Mouse (Mus musculus) hindbrain, embryonic 14.5 days (tissue): Measurements from ENCODE around the gene Rasgrp1. TPM values are rescaled to one million over a fixed set of nuclear protein-coding genes. Genes with fewer than 3 reads are reported as not detected.

Experiments used
- ATAC-seq: fragments of 200-750 bp; cut with Nextera tagmentation; 2 replicates; pipeline ENCODE4 v1.8.0; 2017; ENCODE audit warnings: moderate number of reproducible peaks, mild to moderate bottlenecking, moderate TSS enrichment, moderate library complexity; ENCODE audit not compliant: low FRiP score
- DNase-seq: peaks from one replicate; pipeline ENCODE4 v3.0.0-alpha.2; 2015; ENCODE audit warnings: low spot score
- H3K27ac ChIP-seq: fragments of 300-500 bp; sonication (generic); 2 replicates; pipeline ENCODE4 v1.5.1; 2014; ENCODE audit warnings: mild to moderate bottlenecking, moderate library complexity
- H3K27me3 ChIP-seq: fragments of 300-500 bp; sonication (generic); 2 replicates; pipeline ENCODE4 v1.6.1; 2014; ENCODE audit warnings: mild to moderate bottlenecking, low read length, mixed read lengths; ENCODE audit not compliant: control insufficient read depth, insufficient read depth
- H3K36me3 ChIP-seq: fragments of 300-500 bp; sonication (generic); replicated peaks from 2 replicates; pipeline ENCODE4 v1.6.1; 2014; ENCODE audit not compliant: control insufficient read depth, insufficient read depth
- H3K4me1 ChIP-seq: fragments of 300-500 bp; sonication (generic); replicated peaks from 2 replicates; pipeline ENCODE4 v1.6.1; 2014; ENCODE audit warnings: antibody characterized with exemption, low read length, mixed read lengths; ENCODE audit not compliant: control insufficient read depth, insufficient read depth
- H3K4me2 ChIP-seq: fragments of 300-500 bp; sonication (generic); replicated peaks from 2 replicates; pipeline ENCODE4 v1.6.1; 2014; ENCODE audit warnings: mild to moderate bottlenecking, moderate library complexity
- H3K4me3 ChIP-seq: fragments of 300-500 bp; sonication (generic); replicated peaks from 2 replicates; pipeline ENCODE4 v1.5.1; 2014; ENCODE audit warnings: mild to moderate bottlenecking, low read length
- H3K9ac ChIP-seq: fragments of 300-500 bp; sonication (generic); 2 replicates; pipeline ENCODE4 v1.6.1; 2014
- H3K9me3 ChIP-seq: fragments of 300-500 bp; sonication (generic); 2 replicates; pipeline ENCODE4 v1.6.1; 2016; ENCODE audit warnings: low read length; ENCODE audit not compliant: control insufficient read depth
- WGBS: fragments of 180-500 bp; shearing (Covaris S2); extraction: QIAGEN DNeasy Blood & Tissue Kit; methylation state at CpG from one replicate; pipeline ENCODE4 v1.1.7; 2014; 5-methylcytosine and 5-hydroxymethylcytosine counted together
- polyA plus RNA-seq: library from polyadenylated mRNA; unstranded; fragments of >200 nt; fragmentation: Nextera tagmentation; extraction: Ambion mirVana; gene quantifications from 2 replicates; pipeline ENCODE4 v1.2.1, GENCODE M21; 2014

Rasgrp1 gene
- polyA plus RNA-seq, 1 experiment from 2014 or later = 2.6 TPM

GRCm38 (mm10) chr2:117312441-117312895, 30.3 kb downstream of the Rasgrp1 start:
- H3K4me1 ChIP-seq = peaks cover 2% of the 10 kb centered on the region
- peak; percentile 35 for DNase-seq
- 36% methylated on average over 7 of the region's 7 CpGs for WGBS
- ATAC-seq = peak; percentile 79
- peak overlapping the region; percentile 36 for H3K4me2 ChIP-seq
- peak overlapping the region; percentile 48; the same call in 1 of the 2 replicates for H3K27ac ChIP-seq
- no peaks in the 10 kb centered on the region for H3K36me3 ChIP-seq
- no peaks in the 10 kb centered on the region for H3K27me3 ChIP-seq
- peak overlapping the region; percentile 35; the same call in 1 of the 2 replicates for H3K9ac ChIP-seq
- H3K9me3 ChIP-seq = peaks cover 6% of the 10 kb centered on the region; the same call in 1 of the 2 replicates
- no peak overlapping the region; the same call in 1 of the 2 replicates for H3K4me3 ChIP-seq

DNA sequence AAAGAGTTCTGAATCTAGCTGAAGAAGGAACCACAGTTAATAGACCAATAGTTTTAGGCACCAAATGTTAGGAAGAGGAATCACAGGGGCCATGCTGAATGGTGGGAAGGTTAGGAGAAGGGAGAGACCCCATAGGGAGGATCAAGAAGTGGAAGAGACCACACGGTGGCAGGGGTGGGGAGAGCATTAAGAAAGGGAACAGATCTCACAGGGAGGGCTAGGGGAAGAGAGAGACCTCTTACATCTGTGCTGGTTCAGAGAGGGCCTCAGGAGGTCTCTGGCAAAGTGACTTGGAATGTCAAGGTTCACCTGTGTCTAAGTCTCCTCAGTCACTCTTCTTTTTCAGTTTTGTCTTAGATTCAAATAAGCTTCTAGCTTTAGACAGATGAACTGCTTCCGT, 30.8 kb downstream of the Rasgrp1 start:
- 46% methylated on average over 2 of the region's 2 CpGs for WGBS
- Histone ChIP-seq H3K9me3 (peaks cover 4% of the 10 kb centered on the region; the same call in 1 of the 2 replicates), H3K4me2 (peak overlapping the region; percentile 36), H3K9ac (peak overlapping the region; percentile 35; the same call in 1 of the 2 replicates), H3K4me1 (peaks cover 2% of the 10 kb centered on the region), H3K27me3 (no peaks in the 10 kb centered on the region), H3K4me3 (no peak overlapping the region), H3K27ac (peak overlapping the region; percentile 48; the same call in 1 of the 2 replicates), H3K36me3 (no peaks in the 10 kb centered on the region)
- no peak for DNase-seq
- no peak for ATAC-seq

GRCm38 (mm10) chr2:117311349-117311748, 31.5 kb downstream of the Rasgrp1 start:
- Histone ChIP-seq H3K27ac (no peak overlapping the region), H3K27me3 (no peaks in the 10 kb centered on the region), H3K9ac (no peak overlapping the region), H3K4me2 (no peak overlapping the region), H3K4me1 (peaks cover 2% of the 10 kb centered on the region), H3K4me3 (no peak overlapping the region), H3K9me3 (peaks cover 4% of the 10 kb centered on the region; the same call in 1 of the 2 replicates), H3K36me3 (no peaks in the 10 kb centered on the region)
- WGBS = 78% methylated on average over 1 of the region's 1 CpGs
- ATAC-seq (no peak), DNase-seq (no peak)

DNA sequence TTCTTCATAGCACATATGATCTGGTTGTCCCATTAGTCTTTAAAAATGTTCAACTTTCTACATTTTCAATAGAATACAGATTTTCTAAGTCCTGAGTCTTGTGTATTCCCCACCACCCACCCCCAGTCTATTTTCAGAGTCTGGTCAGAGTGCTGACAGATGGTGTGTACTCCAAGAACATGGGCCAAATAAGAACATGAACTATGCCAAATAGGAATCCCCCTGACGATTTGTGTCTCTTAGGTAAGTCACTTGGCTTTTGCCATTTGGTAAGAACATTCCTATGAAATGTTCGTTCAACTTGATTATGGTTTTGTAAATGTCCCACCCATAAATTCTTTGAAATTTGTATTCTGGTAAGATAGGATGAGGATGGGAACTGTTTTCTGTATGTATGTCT, 33.8 kb downstream of the Rasgrp1 start:
- peaks cover 2% of the 10 kb centered on the region for H3K4me1 ChIP-seq
- H3K9me3 ChIP-seq = no peaks in the 10 kb centered on the region
- WGBS = 90% methylated on average over 2 of the region's 2 CpGs
- H3K36me3 ChIP-seq = no peaks in the 10 kb centered on the region
- no peak overlapping the region for H3K4me3 ChIP-seq
- H3K9ac ChIP-seq = no peak overlapping the region
- H3K27me3 ChIP-seq = no peaks in the 10 kb centered on the region
- DNase-seq = no peak
- no peak for ATAC-seq
- H3K27ac ChIP-seq = no peak overlapping the region
- no peak overlapping the region for H3K4me2 ChIP-seq

DNA sequence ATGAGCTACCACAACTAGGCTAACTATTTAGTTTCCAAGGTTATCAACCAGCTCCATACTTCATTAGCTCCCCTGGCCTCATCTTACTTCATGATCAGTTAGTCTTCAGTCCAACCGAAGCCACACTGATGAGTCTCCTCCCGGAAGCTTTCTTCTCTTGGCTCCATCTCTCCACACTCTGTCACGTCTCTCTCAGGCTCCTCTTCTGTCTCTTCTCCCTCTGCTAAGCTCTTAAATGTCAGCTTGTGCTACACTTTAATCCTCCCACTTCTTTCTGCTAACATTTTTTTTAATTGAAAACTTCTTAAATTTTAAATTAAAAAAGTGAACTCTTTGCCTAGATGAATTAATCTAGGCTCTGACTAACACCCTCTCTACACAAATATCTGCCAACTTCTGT, 34.8 kb downstream of the Rasgrp1 start:
- no peaks in the 10 kb centered on the region for H3K9me3 ChIP-seq
- H3K36me3 ChIP-seq = no peaks in the 10 kb centered on the region
- no peak overlapping the region for H3K27ac ChIP-seq
- DNase-seq (no peak), ATAC-seq (no peak)
- WGBS = 96% methylated on average over 3 of the region's 3 CpGs
- H3K4me3 ChIP-seq = no peak overlapping the region
- no peak overlapping the region for H3K9ac ChIP-seq
- H3K27me3 ChIP-seq = no peaks in the 10 kb centered on the region
- no peak overlapping the region for H3K4me2 ChIP-seq
- peaks cover 2% of the 10 kb centered on the region for H3K4me1 ChIP-seq

DNA sequence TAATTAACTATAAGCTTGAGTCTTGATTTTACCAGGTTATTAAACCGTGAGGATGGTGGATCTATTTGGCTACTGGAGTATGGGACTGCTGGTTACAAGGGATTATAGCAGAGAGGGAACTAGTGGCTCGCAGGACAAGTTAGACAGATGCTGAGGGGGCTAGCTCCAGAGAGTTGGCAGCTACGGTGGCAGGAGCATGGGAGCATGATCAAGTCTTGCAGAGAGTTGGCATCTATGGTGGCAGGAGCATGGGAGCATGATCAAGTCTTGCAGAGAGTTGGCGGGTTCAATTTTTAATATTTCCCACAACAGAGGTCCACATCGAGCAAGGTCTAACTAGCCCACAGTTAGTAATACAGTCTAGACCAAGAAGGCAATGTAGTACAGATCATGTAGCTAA, 37.9 kb downstream of the Rasgrp1 start:
- Histone ChIP-seq H3K4me3 (no peak overlapping the region), H3K4me1 (no peaks in the 10 kb centered on the region), H3K9me3 (no peaks in the 10 kb centered on the region)

GRCm38 (mm10) chr2:117303391-117304350, 39.1 kb downstream of the Rasgrp1 start:
- Histone ChIP-seq H3K27me3 (no peaks in the 10 kb centered on the region), H3K9ac (no peak overlapping the region), H3K4me1 (no peaks in the 10 kb centered on the region), H3K9me3 (no peaks in the 10 kb centered on the region), H3K27ac (no peak overlapping the region), H3K36me3 (no peaks in the 10 kb centered on the region), H3K4me3 (no peak overlapping the region), H3K4me2 (no peak overlapping the region)
- 93% methylated on average over 12 of the region's 12 CpGs for WGBS
- DNase-seq (no peak), ATAC-seq (no peak)

More for the DNA sequence above, 37.9 kb downstream of the Rasgrp1 start:
- H3K4me2 ChIP-seq = no peak overlapping the region
- H3K9ac ChIP-seq = no peak overlapping the region
- H3K36me3 ChIP-seq = no peaks in the 10 kb centered on the region
- WGBS = 91% methylated on average over 5 of the region's 5 CpGs
- no peak overlapping the region for H3K27ac ChIP-seq
- H3K27me3 ChIP-seq = no peaks in the 10 kb centered on the region
- DNase-seq = no peak
- ATAC-seq = no peak

- no peak overlapping the region for H3K27ac ChIP-seq
- no peak overlapping the region for H3K4me3 ChIP-seq
- H3K4me2 ChIP-seq = no peak overlapping the region
- no peaks in the 10 kb centered on the region for H3K27me3 ChIP-seq
- no peaks in the 10 kb centered on the region for H3K9me3 ChIP-seq
- DNase-seq (no peak), ATAC-seq (no peak)
- no peaks in the 10 kb centered on the region for H3K4me1 ChIP-seq
- WGBS = 87% methylated on average over 16 of the region's 16 CpGs
- H3K36me3 ChIP-seq = no peaks in the 10 kb centered on the region
- H3K9ac ChIP-seq = no peak overlapping the region
Observed at GRCm38 (mm10) chr2:117299596-117300448, 43.0 kb downstream of the Rasgrp1 start.

GRCm38 (mm10) chr2:117288291-117288690, 54.5 kb downstream of the Rasgrp1 start:
- DNase-seq = no peak
- no peaks in the 10 kb centered on the region for H3K4me1 ChIP-seq
- no peak for ATAC-seq

More at GRCm38 (mm10) chr2:117288291-117288690, 54.5 kb downstream of the Rasgrp1 start:
- Histone ChIP-seq H3K9me3 (no peaks in the 10 kb centered on the region), H3K27ac (no peak overlapping the region), H3K36me3 (no peaks in the 10 kb centered on the region), H3K4me2 (no peak overlapping the region), H3K4me3 (no peak overlapping the region), H3K27me3 (no peaks in the 10 kb centered on the region), H3K9ac (no peak overlapping the region)
- 83% methylated on average over 7 of the region's 7 CpGs for WGBS
